Mouse (Mus musculus): ENCODE measurements around the gene Rreb1.

GRCm38 (mm10) chr13:37784226-37784625, 6.0 kb downstream of the Rreb1 start:
- TF ChIP-seq CTCF (IDR thresholded peaks at IDR 0.05; ENCODE audit: low read depth, low read length) (no peak), POLR2A (IDR thresholded peaks at IDR 0.05; ENCODE audit: extremely low read depth, insufficient read depth, low read length) (no peak)

Measured in liver, adult 2 months (tissue).